Mouse (Mus musculus) thymus, adult 2 months (tissue): ENCODE data around the gene Aurkb. TPM values are rescaled to one million over a fixed set of nuclear protein-coding genes. Genes with fewer than 3 reads are reported as not detected.
"Not testable (repeated sequence)": the region's sequence is repeated elsewhere in the genome, so short reads cannot be mapped to it uniquely, and the experiment has no call there.

ENCODE experiments used
- DNase-seq: peaks from one replicate; pipeline ENCODE4 v3.0.0; 2021
- H3K27ac ChIP-seq: fragments of 200-500 bp; 2 replicates; pipeline ENCODE4 v1.5.1; 2012; ENCODE audit warnings: low read length, control low read depth; ENCODE audit not compliant: control insufficient read depth, insufficient read depth
- H3K27me3 ChIP-seq: fragments of 200-500 bp; 2 replicates; pipeline ENCODE4 v1.6.1; 2012; ENCODE audit warnings: mild to moderate bottlenecking, low read length, moderate library complexity, mixed read lengths; ENCODE audit not compliant: control insufficient read depth, insufficient read depth
- H3K36me3 ChIP-seq: fragments of 200-500 bp; 2 replicates; pipeline ENCODE4 v1.6.1; 2012; ENCODE audit warnings: mild to moderate bottlenecking, low read length, moderate library complexity; ENCODE audit not compliant: control insufficient read depth, insufficient read depth
- H3K4me1 ChIP-seq: fragments of 200-500 bp; replicated peaks from 2 replicates; pipeline ENCODE4 v1.6.1; 2012; ENCODE audit warnings: low read length; ENCODE audit not compliant: control insufficient read depth, insufficient read depth
- H3K4me3 ChIP-seq: fragments of 200-500 bp; 2 replicates; pipeline ENCODE4 v1.5.1; 2012; ENCODE audit warnings: mild to moderate bottlenecking, low read length, control low read depth, moderate library complexity; ENCODE audit not compliant: control insufficient read depth, insufficient read depth
- CTCF ChIP-seq: fragments of 200-500 bp; IDR thresholded peaks from 2 replicates; pipeline ENCODE4 v1.5.1; 2012; ENCODE audit warnings: mild to moderate bottlenecking, control low read depth, low read length, moderate library complexity, borderline replicate concordance; ENCODE audit not compliant: control insufficient read depth, poor library complexity, insufficient read depth; ENCODE audit errors: extremely low read depth
- POLR2A ChIP-seq: fragments of 200-500 bp; IDR thresholded peaks from 2 replicates; pipeline ENCODE4 v1.6.1; 2012; ENCODE audit warnings: mild to moderate bottlenecking, low read length, control low read depth, moderate library complexity; ENCODE audit not compliant: control insufficient read depth, poor library complexity, insufficient read depth; ENCODE audit errors: extremely low read depth
- WGBS: fragments of 180-500 bp; shearing (Covaris S2); methylation state at CpG from one replicate; pipeline ENCODE4 v1.1.7; 2018; 5-methylcytosine and 5-hydroxymethylcytosine counted together
- polyA plus RNA-seq: library from polyadenylated mRNA; depleted of rRNA; stranded (reverse); fragments of >200 nt; gene quantifications from 2 replicates; pipeline ENCODE4 v1.2.3, GENCODE M21; 2012

The Aurkb gene
- polyA plus RNA-seq, 1 experiment: 192 TPM

GRCm38 (mm10) chr11:69091566-69092385, 46.3 kb downstream of the Aurkb start:
- Histone ChIP-seq H3K27me3 (no peaks in the 10 kb centered on the region), H3K36me3 (peaks cover 5% of the 10 kb centered on the region), H3K27ac (no peak overlapping the region), H3K4me3 (no peak overlapping the region), H3K4me1 (peaks cover 29% of the 10 kb centered on the region)
- 76% methylated on average over 7 of the region's 7 CpGs for WGBS
- TF ChIP-seq POLR2A: no peak
- TF ChIP-seq CTCF: no peak
- no peak for DNase-seq

DNA sequence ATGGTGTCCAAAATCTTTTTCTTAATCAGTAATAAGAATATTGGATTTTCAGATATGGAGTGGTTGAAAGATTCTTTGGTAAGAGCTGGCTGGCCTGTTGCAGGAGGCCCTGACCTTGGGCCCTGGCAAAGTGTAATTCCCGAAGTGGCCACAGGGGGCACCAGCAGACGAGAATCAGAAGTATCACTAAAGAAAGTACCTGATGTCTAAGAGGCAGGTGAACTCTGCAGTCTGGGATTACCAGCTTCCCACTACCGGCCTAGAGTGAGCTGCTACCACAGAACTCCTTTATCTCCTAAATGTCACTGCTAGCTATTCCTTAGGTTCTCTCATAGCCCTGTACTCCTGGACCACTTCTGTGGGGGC, 46.9 kb downstream of the Aurkb start:
- WGBS: 2% methylated on average over 3 of the region's 3 CpGs
- H3K27me3 ChIP-seq: no peaks in the 10 kb centered on the region
- DNase-seq: peak; percentile 91
- TF ChIP-seq CTCF: peak; percentile 73; the same call in 1 of the 2 replicates
- no peak for TF ChIP-seq POLR2A
- peaks cover 5% of the 10 kb centered on the region for H3K36me3 ChIP-seq
- no peak overlapping the region for H3K4me3 ChIP-seq
- H3K27ac ChIP-seq: no peak overlapping the region
- peaks cover 35% of the 10 kb centered on the region for H3K4me1 ChIP-seq

DNA sequence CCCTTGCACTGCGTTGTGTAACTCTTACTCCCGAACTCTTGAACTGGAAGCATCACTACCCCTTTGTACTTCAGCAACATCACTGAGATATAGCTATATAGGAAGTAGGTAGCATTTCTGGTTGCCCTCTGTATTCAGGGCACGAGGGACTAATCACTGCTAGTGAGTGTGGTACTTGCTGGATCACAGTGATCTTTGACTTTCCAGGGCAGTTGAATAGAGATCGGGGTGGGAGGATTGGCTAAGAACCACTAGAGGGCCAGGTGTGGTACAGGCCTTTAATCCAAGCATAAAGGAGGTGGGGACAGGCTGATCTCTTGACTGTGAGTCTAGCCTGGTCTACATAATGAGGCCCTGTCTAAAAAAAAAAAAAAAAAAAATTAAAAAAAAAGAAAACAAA, 47.4 kb downstream of the Aurkb start:
- H3K4me1 ChIP-seq: peaks cover 39% of the 10 kb centered on the region
- no peak overlapping the region for H3K4me3 ChIP-seq
- no peak for DNase-seq
- peaks cover 5% of the 10 kb centered on the region for H3K36me3 ChIP-seq
- H3K27ac ChIP-seq: no peak overlapping the region
- TF ChIP-seq CTCF (no peak), POLR2A (no peak)
- WGBS: 85% methylated on average over 4 of the region's 4 CpGs
- no peaks in the 10 kb centered on the region for H3K27me3 ChIP-seq

GRCm38 (mm10) chr11:69093856-69094255, 48.4 kb downstream of the Aurkb start:
- WGBS: 96% methylated on average over 7 of the region's 7 CpGs
- peaks cover 46% of the 10 kb centered on the region for H3K4me1 ChIP-seq
- not testable (repeated sequence) for H3K4me3 ChIP-seq, H3K27ac ChIP-seq, H3K27me3 ChIP-seq, DNase-seq, H3K36me3 ChIP-seq

GRCm38 (mm10) chr11:69094697-69095429, 49.4 kb downstream of the Aurkb start, which contains the start of gene Per1:
TSS of gene Per1 (plus strand) at chr11:69095217.
- TF ChIP-seq POLR2A: peak; percentile 78; the same call in 1 of the 2 replicates
- TF ChIP-seq CTCF: no peak
- Histone ChIP-seq H3K27ac (peak within 1 kb of the TSS; percentile 90), H3K36me3 (peaks cover 2% of the 10 kb centered on the region), H3K4me1 (peaks cover 46% of the 10 kb centered on the region), H3K27me3 (no peaks in the 10 kb centered on the region), H3K4me3 (peak within 1 kb of the TSS; percentile 51)
- peak; percentile 98 for DNase-seq
- under 1% methylated on average over 37 of the region's 37 CpGs for WGBS

- Histone ChIP-seq H3K4me3 (peak overlapping the region; percentile 51), H3K27me3 (no peaks in the 10 kb centered on the region), H3K36me3 (no peaks in the 10 kb centered on the region), H3K27ac (peak overlapping the region; percentile 90), H3K4me1 (peaks cover 50% of the 10 kb centered on the region)
- no peak for TF ChIP-seq POLR2A
- DNase-seq: peak; percentile 49
- WGBS: 2% methylated on average over 27 of the region's 27 CpGs
Observed at GRCm38 (mm10) chr11:69095511-69096231, 50.2 kb downstream of the Aurkb start.
